Mouse (Mus musculus): ENCODE data around the gene Gm20835.
"Not testable (repeated sequence)": the region's sequence is repeated elsewhere in the genome, so short reads cannot be mapped to it uniquely, and the experiment has no call there.

Gene Gm20835

GRCm38 (mm10) chrY:36735190-36735589 is at the start of gene Gm20835:
Gm20835 (minus strand) TSS chrY:36735290.
- DNase-seq (ENCODE audit: low read depth): not testable (repeated sequence)

Data from fibroblast of lung, adult 2 months (primary cell).